Mouse (Mus musculus): ENCODE data around the gene Serpina6. TPM values are rescaled to one million over a fixed set of nuclear protein-coding genes. Genes with fewer than 3 reads are reported as not detected.

Serpina6 gene
- polyA plus RNA-seq, 1 experiment from 2014 or later = not detected

DNA sequence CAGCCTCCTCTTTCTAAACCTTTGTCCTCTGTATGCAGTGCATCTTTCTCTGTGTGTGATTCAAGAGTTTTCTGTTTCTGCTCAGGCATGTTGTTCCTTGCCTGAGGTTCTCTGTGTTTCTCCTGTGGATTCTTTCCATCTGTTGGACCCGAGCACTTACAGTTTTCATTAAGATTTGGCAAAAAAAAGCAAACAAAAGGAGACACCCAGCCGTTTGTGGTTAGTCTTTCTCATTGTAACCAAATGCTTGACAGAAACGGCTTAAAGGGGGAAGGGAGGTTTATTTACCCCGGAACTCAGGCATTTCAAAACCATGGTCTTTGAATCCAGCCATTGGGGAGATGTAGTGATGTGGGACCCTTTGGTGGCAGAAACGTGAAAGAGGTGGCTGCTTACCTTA lies 12.4 kb downstream of the Serpina6 start:
- no peak overlapping the region for H3K4me3 ChIP-seq (ENCODE audit: low read depth, low read length)
- no peak overlapping the region for H3K27ac ChIP-seq (ENCODE audit: low read depth, low read length)
- no peaks in the 10 kb centered on the region for H3K4me1 ChIP-seq (replicated peaks; ENCODE audit: control insufficient read depth, insufficient read depth, low read length)
- 40% methylated on average over 5 of the region's 5 CpGs for WGBS
- ATAC-seq (replicated peaks; ENCODE audit: low FRiP score) (no peak), DNase-seq (ENCODE audit: low spot score) (no peak)
- no peaks in the 10 kb centered on the region for H3K36me3 ChIP-seq (ENCODE audit: control insufficient read depth, insufficient read depth, low read length)
- no peak overlapping the region for H3K4me2 ChIP-seq (ENCODE audit: low read depth, low read length, severe bottlenecking)
- H3K27me3 ChIP-seq (ENCODE audit: control insufficient read depth, insufficient read depth, low read length) = no peaks in the 10 kb centered on the region
- H3K9me3 ChIP-seq (ENCODE audit: control insufficient read depth, low read length) = no peaks in the 10 kb centered on the region
- no peak overlapping the region for H3K9ac ChIP-seq (ENCODE audit: low read length)

DNA sequence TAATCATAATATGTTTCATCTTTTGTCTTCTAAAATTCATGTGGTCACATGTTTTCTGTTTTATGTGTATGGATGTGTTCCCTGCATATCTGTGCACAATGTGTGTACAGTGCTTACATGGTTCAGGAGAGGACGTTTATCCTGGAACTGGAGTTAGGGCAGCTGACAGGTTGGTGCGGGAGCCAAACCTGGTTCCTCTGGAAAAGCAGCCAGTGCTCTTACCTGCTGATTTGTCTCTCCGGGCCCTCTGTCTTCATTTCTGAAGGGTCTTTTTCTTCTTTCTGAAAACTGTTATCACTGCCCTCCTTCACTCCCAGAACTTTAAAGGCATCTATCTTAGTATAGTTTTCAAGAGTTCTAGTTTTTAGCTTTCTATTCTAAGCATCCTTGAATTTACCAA lies 13.2 kb downstream of the Serpina6 start:
- Histone ChIP-seq H3K27ac (ENCODE audit: low read depth, low read length) (no peak overlapping the region), H3K9ac (ENCODE audit: low read length) (no peak overlapping the region), H3K4me1 (replicated peaks; ENCODE audit: control insufficient read depth, insufficient read depth, low read length) (no peaks in the 10 kb centered on the region), H3K4me3 (ENCODE audit: low read depth, low read length) (no peak overlapping the region), H3K27me3 (ENCODE audit: control insufficient read depth, insufficient read depth, low read length) (no peaks in the 10 kb centered on the region), H3K36me3 (ENCODE audit: control insufficient read depth, insufficient read depth, low read length) (no peaks in the 10 kb centered on the region), H3K9me3 (ENCODE audit: control insufficient read depth, low read length) (no peaks in the 10 kb centered on the region), H3K4me2 (ENCODE audit: low read depth, low read length, severe bottlenecking) (no peak overlapping the region)
- ATAC-seq (replicated peaks; ENCODE audit: low FRiP score) (no peak), DNase-seq (ENCODE audit: low spot score) (no peak)
- 86% methylated on average over 3 of the region's 3 CpGs for WGBS

DNA sequence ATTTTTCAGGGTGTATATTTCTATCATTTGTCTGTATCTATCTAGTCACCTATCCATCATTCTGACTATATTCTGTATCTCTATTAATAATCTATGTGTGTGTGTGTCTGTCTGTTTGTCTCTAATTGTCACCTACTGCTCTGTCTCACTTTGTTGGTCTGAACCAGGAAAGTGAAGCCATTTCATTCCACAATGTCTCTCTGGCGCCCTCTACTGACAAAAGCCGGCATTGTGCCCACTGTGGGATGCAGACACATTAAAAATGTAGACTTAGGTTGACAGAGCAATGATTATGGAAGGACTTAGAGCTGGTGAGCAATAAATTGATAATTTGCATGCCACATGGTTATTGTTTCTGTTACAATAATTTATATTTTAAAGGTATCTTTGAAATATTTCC lies 13.7 kb downstream of the Serpina6 start:
- H3K9ac ChIP-seq (ENCODE audit: low read length) = no peak overlapping the region
- no peaks in the 10 kb centered on the region for H3K27me3 ChIP-seq (ENCODE audit: control insufficient read depth, insufficient read depth, low read length)
- WGBS = 0% methylated on average over 2 of the region's 2 CpGs
- no peak overlapping the region for H3K4me3 ChIP-seq (ENCODE audit: low read depth, low read length)
- H3K36me3 ChIP-seq (ENCODE audit: control insufficient read depth, insufficient read depth, low read length) = no peaks in the 10 kb centered on the region
- no peak overlapping the region for H3K4me2 ChIP-seq (ENCODE audit: low read depth, low read length, severe bottlenecking)
- DNase-seq (ENCODE audit: low spot score) (peak; percentile 87), ATAC-seq (replicated peaks; ENCODE audit: low FRiP score) (peak; percentile 73)
- H3K9me3 ChIP-seq (ENCODE audit: control insufficient read depth, low read length) = no peaks in the 10 kb centered on the region
- no peaks in the 10 kb centered on the region for H3K4me1 ChIP-seq (replicated peaks; ENCODE audit: control insufficient read depth, insufficient read depth, low read length)
- H3K27ac ChIP-seq (ENCODE audit: low read depth, low read length) = no peak overlapping the region

DNA sequence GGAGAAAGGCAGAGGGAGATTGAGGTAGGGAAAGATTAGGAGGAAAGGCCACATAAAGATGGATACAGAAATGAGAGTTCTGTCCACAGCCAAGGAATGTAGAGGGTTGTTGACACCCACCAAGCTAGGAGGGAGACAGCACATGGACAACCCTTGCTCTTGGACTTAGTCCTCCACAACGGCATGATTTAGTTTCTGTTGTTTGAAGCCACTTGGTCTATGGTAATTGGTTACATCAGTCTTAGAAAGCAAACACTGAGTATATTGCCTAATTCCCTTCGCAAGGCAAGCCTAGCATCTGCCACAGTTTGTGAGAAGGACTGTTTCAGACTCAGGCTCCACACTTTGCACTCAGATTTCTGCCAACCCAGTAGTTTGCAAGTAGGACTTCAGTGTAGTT lies 21.2 kb downstream of the Serpina6 start:
- DNase-seq (ENCODE audit: low spot score) (no peak), ATAC-seq (replicated peaks; ENCODE audit: low FRiP score) (no peak)
- Histone ChIP-seq H3K4me3 (ENCODE audit: low read depth, low read length) (no peak overlapping the region), H3K9me3 (ENCODE audit: control insufficient read depth, low read length) (no peaks in the 10 kb centered on the region), H3K27ac (ENCODE audit: low read depth, low read length) (no peak overlapping the region), H3K27me3 (ENCODE audit: control insufficient read depth, insufficient read depth, low read length) (no peaks in the 10 kb centered on the region), H3K4me2 (ENCODE audit: low read depth, low read length, severe bottlenecking) (no peak overlapping the region), H3K4me1 (replicated peaks; ENCODE audit: control insufficient read depth, insufficient read depth, low read length) (no peaks in the 10 kb centered on the region), H3K9ac (ENCODE audit: low read length) (no peak overlapping the region), H3K36me3 (ENCODE audit: control insufficient read depth, insufficient read depth, low read length) (no peaks in the 10 kb centered on the region)
- 83% methylated on average over 2 of the region's 2 CpGs for WGBS

DNA sequence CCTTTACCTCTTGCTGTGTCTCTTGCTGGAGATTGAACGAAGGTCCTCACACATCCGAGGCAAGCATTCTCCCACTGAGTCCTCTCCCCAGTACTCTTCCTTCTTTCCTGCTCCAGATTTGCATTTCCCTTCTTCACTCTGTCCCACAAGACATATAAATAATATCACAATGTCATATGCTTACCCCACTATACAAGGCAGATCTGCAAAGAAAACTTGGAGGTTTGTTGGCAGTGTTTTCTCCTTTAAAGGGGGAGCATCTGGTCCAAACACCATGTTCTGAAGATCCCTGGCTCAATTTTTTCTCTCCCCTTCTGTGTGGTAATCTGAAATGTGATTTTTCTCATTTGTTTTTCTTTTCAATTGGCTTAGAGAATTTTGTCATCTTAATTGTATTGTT lies 22.6 kb downstream of the Serpina6 start:
- no peaks in the 10 kb centered on the region for H3K27me3 ChIP-seq (ENCODE audit: control insufficient read depth, insufficient read depth, low read length)
- 80% methylated on average over 2 of the region's 2 CpGs for WGBS
- H3K36me3 ChIP-seq (ENCODE audit: control insufficient read depth, insufficient read depth, low read length) = no peaks in the 10 kb centered on the region
- DNase-seq (ENCODE audit: low spot score) = no peak
- H3K27ac ChIP-seq (ENCODE audit: low read depth, low read length) = no peak overlapping the region
- no peak overlapping the region for H3K9ac ChIP-seq (ENCODE audit: low read length)
- ATAC-seq (replicated peaks; ENCODE audit: low FRiP score) = no peak
- no peaks in the 10 kb centered on the region for H3K4me1 ChIP-seq (replicated peaks; ENCODE audit: control insufficient read depth, insufficient read depth, low read length)
- H3K4me2 ChIP-seq (ENCODE audit: low read depth, low read length, severe bottlenecking) = no peak overlapping the region
- H3K4me3 ChIP-seq (ENCODE audit: low read depth, low read length) = no peak overlapping the region
- no peaks in the 10 kb centered on the region for H3K9me3 ChIP-seq (ENCODE audit: control insufficient read depth, low read length)

DNA sequence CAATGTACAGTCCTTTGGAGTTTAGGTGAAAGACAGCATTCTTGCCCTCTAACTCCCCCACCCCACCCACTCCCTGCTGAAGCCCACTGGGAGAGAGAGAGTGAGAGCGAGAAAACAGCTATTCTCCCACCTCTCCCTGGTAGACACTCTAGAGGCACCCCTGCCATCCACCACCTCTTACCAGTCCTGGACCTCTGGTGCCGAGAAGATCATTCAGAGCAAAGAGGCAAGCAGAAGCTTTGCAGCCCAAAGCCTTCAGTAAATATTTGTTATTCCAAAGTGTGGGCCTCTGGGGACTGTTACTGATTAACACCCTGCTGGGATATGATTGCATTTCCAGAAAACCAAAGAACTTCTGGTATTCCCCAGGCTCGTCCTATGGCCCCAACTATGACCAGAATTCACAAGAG lies 25.8 kb downstream of the Serpina6 start, which contains the start of gene Serpina10:
Gene Serpina10, minus strand, starts transcription at position 242 of the 410 bp plus-strand sequence.
- Histone ChIP-seq H3K27me3 (ENCODE audit: control insufficient read depth, insufficient read depth, low read length) (no peaks in the 10 kb centered on the region), H3K27ac (ENCODE audit: low read depth, low read length) (no peak within 1 kb of the TSS), H3K4me3 (ENCODE audit: low read depth, low read length) (no peak within 1 kb of the TSS), H3K4me1 (replicated peaks; ENCODE audit: control insufficient read depth, insufficient read depth, low read length) (no peaks in the 10 kb centered on the region), H3K4me2 (ENCODE audit: low read depth, low read length, severe bottlenecking) (no peak within 1 kb of the TSS), H3K36me3 (ENCODE audit: control insufficient read depth, insufficient read depth, low read length) (no peaks in the 10 kb centered on the region), H3K9me3 (ENCODE audit: control insufficient read depth, low read length) (no peaks in the 10 kb centered on the region), H3K9ac (ENCODE audit: low read length) (no peak within 1 kb of the TSS)
- DNase-seq (ENCODE audit: low spot score) (no peak), ATAC-seq (replicated peaks; ENCODE audit: low FRiP score) (no peak)
- 82% methylated on average over 3 of the region's 3 CpGs for WGBS

DNA sequence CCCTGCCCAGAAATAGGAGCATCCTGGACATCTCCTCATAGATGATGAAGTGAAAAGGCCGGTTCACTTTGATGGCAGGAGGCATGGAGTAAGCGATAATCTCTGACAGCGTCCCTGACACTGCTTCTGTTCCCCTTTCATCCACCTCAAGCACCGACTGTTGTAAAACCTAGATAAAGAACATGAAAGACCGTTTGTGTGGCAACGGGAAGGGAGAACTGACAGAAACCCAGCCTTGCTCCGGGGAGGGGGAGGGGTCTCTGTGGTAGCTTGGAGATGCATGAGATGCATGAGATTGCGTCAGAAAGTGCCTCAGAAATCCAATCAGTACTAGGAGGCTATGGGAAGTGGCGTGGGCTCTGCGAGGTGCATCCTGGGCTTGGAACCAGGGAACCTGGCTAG lies 40.2 kb downstream of the Serpina6 start:
- H3K9ac ChIP-seq (ENCODE audit: low read length) = no peak overlapping the region
- no peaks in the 10 kb centered on the region for H3K36me3 ChIP-seq (ENCODE audit: control insufficient read depth, insufficient read depth, low read length)
- ATAC-seq (replicated peaks; ENCODE audit: low FRiP score) = no peak
- H3K27me3 ChIP-seq (ENCODE audit: control insufficient read depth, insufficient read depth, low read length) = no peaks in the 10 kb centered on the region
- WGBS = 92% methylated on average over 10 of the region's 10 CpGs
- H3K4me3 ChIP-seq (ENCODE audit: low read depth, low read length) = no peak overlapping the region
- no peaks in the 10 kb centered on the region for H3K9me3 ChIP-seq (ENCODE audit: control insufficient read depth, low read length)
- H3K4me1 ChIP-seq (replicated peaks; ENCODE audit: control insufficient read depth, insufficient read depth, low read length) = no peaks in the 10 kb centered on the region
- no peak overlapping the region for H3K4me2 ChIP-seq (ENCODE audit: low read depth, low read length, severe bottlenecking)
- no peak overlapping the region for H3K27ac ChIP-seq (ENCODE audit: low read depth, low read length)
- no peak for DNase-seq (ENCODE audit: low spot score)

DNA sequence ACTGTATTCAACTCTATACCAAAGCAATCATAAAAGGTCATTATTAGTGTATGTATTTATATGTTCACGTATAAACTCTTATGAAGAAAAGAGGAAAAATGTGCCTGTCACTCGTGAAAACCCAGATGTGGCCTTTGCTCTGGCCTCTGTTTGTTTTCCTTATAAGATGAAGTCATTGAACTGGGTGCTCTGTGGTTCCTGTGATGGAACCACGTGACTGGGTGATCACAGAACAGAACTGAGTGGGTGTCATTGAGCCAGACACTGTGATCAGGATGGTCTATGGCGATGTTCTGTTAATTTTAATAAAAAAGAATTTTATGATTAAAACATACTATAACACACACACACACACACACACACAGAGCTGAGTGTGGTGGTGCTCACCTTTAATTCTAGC lies 41.3 kb downstream of the Serpina6 start:
- 88% methylated on average over 4 of the region's 4 CpGs for WGBS

DNA sequence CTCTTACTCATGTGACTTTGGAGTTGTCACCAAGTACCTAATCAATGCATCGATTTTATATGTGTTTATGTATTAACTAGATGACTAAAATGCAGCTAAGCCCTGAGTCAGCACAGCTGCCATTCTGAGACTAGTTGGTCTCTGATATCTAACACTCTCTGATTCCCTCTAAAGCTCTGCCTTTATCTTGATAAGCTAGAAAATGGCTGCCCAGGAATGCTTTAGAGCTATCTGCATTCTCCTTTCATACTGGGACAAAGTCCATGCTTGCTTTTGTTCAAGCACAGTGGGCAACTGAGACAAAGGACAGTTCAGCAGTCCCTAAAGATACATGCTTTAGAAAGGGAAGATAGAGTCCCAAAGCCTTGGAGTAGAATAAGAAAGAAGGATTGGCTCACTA lies 41.9 kb downstream of the Serpina6 start:
- DNase-seq (ENCODE audit: low spot score) (no peak), ATAC-seq (replicated peaks; ENCODE audit: low FRiP score) (no peak)
- Histone ChIP-seq H3K9me3 (ENCODE audit: control insufficient read depth, low read length) (no peaks in the 10 kb centered on the region), H3K4me3 (ENCODE audit: low read depth, low read length) (no peak overlapping the region), H3K36me3 (ENCODE audit: control insufficient read depth, insufficient read depth, low read length) (no peaks in the 10 kb centered on the region), H3K4me2 (ENCODE audit: low read depth, low read length, severe bottlenecking) (no peak overlapping the region), H3K27ac (ENCODE audit: low read depth, low read length) (no peak overlapping the region), H3K27me3 (ENCODE audit: control insufficient read depth, insufficient read depth, low read length) (no peaks in the 10 kb centered on the region), H3K4me1 (replicated peaks; ENCODE audit: control insufficient read depth, insufficient read depth, low read length) (no peaks in the 10 kb centered on the region), H3K9ac (ENCODE audit: low read length) (no peak overlapping the region)
- WGBS = 78% methylated on average over 1 of the region's 1 CpGs

More for the DNA sequence above, 41.3 kb downstream of the Serpina6 start:
- Histone ChIP-seq H3K9me3 (ENCODE audit: control insufficient read depth, low read length) (no peaks in the 10 kb centered on the region), H3K4me1 (replicated peaks; ENCODE audit: control insufficient read depth, insufficient read depth, low read length) (no peaks in the 10 kb centered on the region), H3K36me3 (ENCODE audit: control insufficient read depth, insufficient read depth, low read length) (no peaks in the 10 kb centered on the region), H3K4me3 (ENCODE audit: low read depth, low read length) (no peak overlapping the region), H3K4me2 (ENCODE audit: low read depth, low read length, severe bottlenecking) (no peak overlapping the region), H3K27me3 (ENCODE audit: control insufficient read depth, insufficient read depth, low read length) (no peaks in the 10 kb centered on the region), H3K9ac (ENCODE audit: low read length) (no peak overlapping the region), H3K27ac (ENCODE audit: low read depth, low read length) (no peak overlapping the region)
- no peak for ATAC-seq (replicated peaks; ENCODE audit: low FRiP score)
- no peak for DNase-seq (ENCODE audit: low spot score)

Data from forebrain, embryonic 11.5 days (tissue).